Mouse (Mus musculus): Measurements from ENCODE around the gene Cpeb2. TPM values are rescaled to one million over a fixed set of nuclear protein-coding genes. Genes with fewer than 3 reads are reported as not detected.

Gene Cpeb2
- total and polyA plus RNA-seq, 3 experiments: 0.25 to 1.0 (median 0.52) TPM

DNA sequence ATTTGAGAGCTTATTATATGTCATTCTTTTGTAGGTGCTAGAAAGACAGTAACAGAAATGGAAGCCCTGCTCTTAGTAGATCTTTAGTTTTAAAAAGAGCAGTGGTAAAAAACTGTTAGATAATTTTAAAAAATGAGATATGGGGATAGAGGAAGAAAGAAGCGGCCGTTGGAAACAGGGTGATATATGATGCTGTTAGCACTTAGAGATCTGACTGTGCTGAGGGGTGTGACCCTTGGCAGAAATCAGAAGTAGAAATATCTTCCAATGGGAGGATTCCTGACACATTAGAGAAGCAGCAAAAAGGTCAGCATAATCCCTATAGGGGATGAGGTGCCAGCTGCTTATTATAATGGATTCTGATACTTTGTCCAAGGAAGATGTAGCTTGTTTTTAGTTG is 24.5 kb downstream of the Cpeb2 start:
- H3K79me2 ChIP-seq (replicated peaks; ENCODE audit: control insufficient read depth, extremely low read depth, insufficient read depth, poor library complexity, severe bottlenecking): no peaks in the 10 kb centered on the region
- peaks cover 0 to 5% of the 10 kb centered on the region in 2 experiments; a peak in 1 of 4 replicates for H3K4me1 ChIP-seq (ENCODE audit: control insufficient read depth in 1 of 2, insufficient read depth in 2 of 2)
- H3K27ac ChIP-seq (ENCODE audit: insufficient read depth, low read depth): no peak overlapping the region
- TF ChIP-seq MAX (IDR thresholded peaks at IDR 0.05; ENCODE audit: low read length): no peak
- peaks cover 0 to 4% of the 10 kb centered on the region in 2 experiments for H3K36me3 ChIP-seq (replicated peaks in 1 of 2; ENCODE audit: control insufficient read depth in 1 of 2, insufficient read depth in 1 of 2, low read length in 1 of 2)
- no peaks in the 10 kb centered on the region for H3K27me3 ChIP-seq (replicated peaks)
- no peaks in the 10 kb centered on the region for H3K9me3 ChIP-seq (replicated peaks; ENCODE audit: low read length)
- dilution Hi-C loops (cut with MboI; ENCODE audit: extremely low pct_ligation_motif_present, extremely low pct_unique_long_range_greater_than_20kb, low sequenced_read_pairs) (no loop called here), in situ Hi-C loops (cut with MboI; ENCODE audit: low pct_ligation_motif_present, low pct_unique_long_range_greater_than_20kb, low sequenced_read_pairs) (no loop called here)
- DNase-seq (ENCODE audit: extremely low read depth): no peak
- H3K4me2 ChIP-seq (ENCODE audit: insufficient read depth, low read depth, poor library complexity, severe bottlenecking): no peak overlapping the region
- H3K9ac ChIP-seq (ENCODE audit: insufficient read depth, low read depth): no peak overlapping the region
- no peak overlapping the region for H3K4me3 ChIP-seq (replicated peaks in 1 of 3; ENCODE audit: low read depth in 2 of 3, low read length in 2 of 3, poor library complexity in 1 of 3)

DNA sequence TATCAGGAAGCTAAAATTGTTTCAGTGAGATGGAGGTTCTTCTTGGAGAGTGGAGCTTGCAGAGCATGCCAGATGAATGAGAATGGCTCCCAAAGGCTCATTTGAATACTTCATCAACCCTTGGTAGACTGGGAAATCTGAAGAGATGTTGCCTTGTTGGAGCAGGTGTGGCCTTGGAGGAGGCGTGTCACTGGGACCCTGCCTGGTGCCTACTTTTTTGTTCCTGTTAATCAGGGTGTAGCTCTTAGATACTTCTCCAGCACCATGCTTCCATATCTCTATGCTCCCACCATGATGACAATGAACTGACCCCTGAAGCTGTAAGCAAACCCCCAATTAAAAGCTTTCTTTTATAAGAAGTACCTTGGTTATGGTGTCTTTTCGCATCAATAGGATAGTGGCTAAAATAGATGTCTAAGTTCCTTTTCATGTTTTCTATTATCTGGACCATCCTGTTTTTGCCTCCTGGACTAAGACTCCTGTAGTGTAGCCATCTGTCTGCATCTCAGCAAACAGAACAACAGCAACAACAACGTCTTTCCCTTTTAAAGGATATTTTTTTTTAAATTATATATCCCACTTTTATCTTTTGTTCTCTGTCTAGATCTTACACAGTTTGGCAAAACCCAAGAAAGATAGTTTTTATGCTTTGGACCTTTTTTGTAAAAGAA is 25.6 kb downstream of the Cpeb2 start:
- dilution Hi-C loops (cut with MboI; ENCODE audit: extremely low pct_ligation_motif_present, extremely low pct_unique_long_range_greater_than_20kb, low sequenced_read_pairs) (no loop called here), in situ Hi-C loops (cut with MboI; ENCODE audit: low pct_ligation_motif_present, low pct_unique_long_range_greater_than_20kb, low sequenced_read_pairs) (no loop called here)
- H3K27ac ChIP-seq (ENCODE audit: insufficient read depth, low read depth): no peak overlapping the region
- no peak overlapping the region for H3K4me2 ChIP-seq (ENCODE audit: insufficient read depth, low read depth, poor library complexity, severe bottlenecking)
- H3K9ac ChIP-seq (ENCODE audit: insufficient read depth, low read depth): no peak overlapping the region
- no peaks in the 10 kb centered on the region for H3K27me3 ChIP-seq (replicated peaks)
- H3K79me2 ChIP-seq (replicated peaks; ENCODE audit: control insufficient read depth, extremely low read depth, insufficient read depth, poor library complexity, severe bottlenecking): no peaks in the 10 kb centered on the region
- DNase-seq (ENCODE audit: extremely low read depth): no peak
- no peak for TF ChIP-seq TCF12 (IDR thresholded peaks at IDR 0.05; ENCODE audit: low read depth, low read length)
- no peak for TF ChIP-seq MEF2A (IDR thresholded peaks at IDR 0.05; ENCODE audit: borderline replicate concordance, low read depth, low read length)
- no peak for TF ChIP-seq POLR2A (IDR thresholded peaks at IDR 0.05; ENCODE audit: low read depth, low read length)
- no peak for TF ChIP-seq MAFK (IDR thresholded peaks at IDR 0.05; ENCODE audit: insufficient replicate concordance, low read length)
- no peak for TF ChIP-seq JUN (IDR thresholded peaks at IDR 0.05; ENCODE audit: insufficient read depth, low read depth, low read length)
- no peak for TF ChIP-seq ZKSCAN1 (IDR thresholded peaks at IDR 0.05; ENCODE audit: borderline replicate concordance, low read depth, low read length)
- TF ChIP-seq CHD2 (IDR thresholded peaks at IDR 0.05; ENCODE audit: low read length): no peak
- no peak for TF ChIP-seq MXI1 (IDR thresholded peaks at IDR 0.05; ENCODE audit: low read depth, low read length)
- no peak for TF ChIP-seq USF2 (conservative IDR thresholded peaks at IDR 0.05; ENCODE audit: low read depth, low read length)
- no peak for TF ChIP-seq HCFC1 (IDR thresholded peaks at IDR 0.05; ENCODE audit: low read depth, low read length)
- peaks cover 0 to 5% of the 10 kb centered on the region in 2 experiments for H3K36me3 ChIP-seq (replicated peaks in 1 of 2; ENCODE audit: control insufficient read depth in 1 of 2, insufficient read depth in 1 of 2, low read length in 1 of 2)
- peaks cover 0 to 5% of the 10 kb centered on the region in 2 experiments; a peak in 1 of 4 replicates for H3K4me1 ChIP-seq (ENCODE audit: control insufficient read depth in 1 of 2, insufficient read depth in 2 of 2)
- no peak overlapping the region for H3K4me3 ChIP-seq (replicated peaks in 1 of 3; ENCODE audit: low read depth in 2 of 3, low read length in 2 of 3, poor library complexity in 1 of 3)
- H3K9me3 ChIP-seq (replicated peaks; ENCODE audit: low read length): no peaks in the 10 kb centered on the region

DNA sequence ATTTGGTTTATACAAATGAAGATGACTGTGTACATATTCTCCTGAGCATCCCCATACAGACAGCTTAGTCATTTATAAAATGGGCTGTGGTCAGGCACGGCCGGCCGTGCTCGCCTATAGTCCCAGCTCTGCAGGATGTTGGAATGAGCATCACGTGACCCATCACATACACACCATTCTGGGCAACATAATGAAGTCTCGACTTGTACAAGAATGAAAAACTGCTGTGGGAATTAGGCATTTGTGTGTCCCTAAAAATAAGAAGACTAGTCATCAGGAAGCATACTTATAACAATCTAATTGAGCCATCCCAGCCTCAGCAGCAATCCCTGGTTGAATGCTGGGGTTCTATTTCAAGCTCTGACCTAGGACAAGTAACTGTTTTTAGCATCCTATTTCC is 28.8 kb downstream of the Cpeb2 start:
- DNase-seq (ENCODE audit: extremely low read depth): no peak
- H3K9me3 ChIP-seq (replicated peaks; ENCODE audit: low read length): no peaks in the 10 kb centered on the region
- peaks cover 0 to 5% of the 10 kb centered on the region in 2 experiments for H3K36me3 ChIP-seq (replicated peaks in 1 of 2; ENCODE audit: control insufficient read depth in 1 of 2, insufficient read depth in 1 of 2, low read length in 1 of 2)
- no peak overlapping the region for H3K27ac ChIP-seq (ENCODE audit: insufficient read depth, low read depth)
- 0 out of 2 replicates have a peak, but pooled peaks have one; percentile 16 for TF ChIP-seq BHLHE40 (IDR thresholded peaks at IDR 0.05; ENCODE audit: low read depth, low read length)
- TF ChIP-seq TBP (conservative IDR thresholded peaks at IDR 0.05; ENCODE audit: low read depth, low read length): no peak
- no peak overlapping the region for H3K9ac ChIP-seq (ENCODE audit: insufficient read depth, low read depth)
- dilution Hi-C loops (cut with MboI; ENCODE audit: extremely low pct_ligation_motif_present, extremely low pct_unique_long_range_greater_than_20kb, low sequenced_read_pairs) (no loop called here), in situ Hi-C loops (cut with MboI; ENCODE audit: low pct_ligation_motif_present, low pct_unique_long_range_greater_than_20kb, low sequenced_read_pairs) (no loop called here)
- H3K79me2 ChIP-seq (replicated peaks; ENCODE audit: control insufficient read depth, extremely low read depth, insufficient read depth, poor library complexity, severe bottlenecking): no peaks in the 10 kb centered on the region
- H3K4me2 ChIP-seq (ENCODE audit: insufficient read depth, low read depth, poor library complexity, severe bottlenecking): no peak overlapping the region
- H3K27me3 ChIP-seq (replicated peaks): no peaks in the 10 kb centered on the region
- H3K4me1 ChIP-seq (ENCODE audit: control insufficient read depth in 1 of 2, insufficient read depth in 2 of 2): peaks cover 0 to 5% of the 10 kb centered on the region in 2 experiments; a peak in 1 of 4 replicates
- no peak overlapping the region for H3K4me3 ChIP-seq (replicated peaks in 1 of 3; ENCODE audit: low read depth in 2 of 3, low read length in 2 of 3, poor library complexity in 1 of 3)
